Mouse (Mus musculus) bone marrow, adult 2 months (tissue): ENCODE measurements around the gene Lzts3.

Experiments used
- CTCF ChIP-seq: fragments of 200-500 bp; IDR thresholded peaks from 2 replicates; pipeline ENCODE4 v1.5.1; 2011; ENCODE audit warnings: low read length, control low read depth; ENCODE audit not compliant: control insufficient read depth, insufficient read depth
- POLR2A ChIP-seq: fragments of 200-500 bp; IDR thresholded peaks from 2 replicates; pipeline ENCODE4 v1.6.1; 2011; ENCODE audit warnings: low read depth, mild to moderate bottlenecking, control low read depth, low read length, borderline replicate concordance; ENCODE audit not compliant: control insufficient read depth

DNA sequence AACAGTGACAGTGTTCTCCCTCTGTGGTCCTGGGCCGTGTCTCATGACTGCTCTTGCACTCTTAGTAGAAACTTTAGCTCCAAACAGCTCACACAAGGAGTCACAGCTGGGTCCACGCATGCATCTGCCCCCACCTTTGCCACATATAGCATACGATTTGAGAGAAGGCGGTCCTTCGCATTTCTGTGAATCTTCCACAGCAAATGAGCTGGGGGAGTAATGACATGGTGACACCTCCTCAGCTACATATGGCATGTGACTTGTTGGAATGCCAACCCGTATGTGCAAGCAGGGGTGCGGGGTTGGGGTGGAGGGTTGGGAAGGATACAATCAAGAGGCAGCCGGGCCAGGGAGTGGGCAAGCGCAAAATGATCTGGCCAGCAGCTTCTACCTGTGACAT is 13.9 kb upstream of the Lzts3 start:
- TF ChIP-seq CTCF (no peak), POLR2A (no peak)
